Mouse (Mus musculus): ENCODE data around the gene Shisa5.

Shisa5 gene

GRCm38 (mm10) chr9:109021428-109021827 lies 16.9 kb upstream of the Shisa5 start:
- no peak for DNase-seq (ENCODE audit: low read depth in 2 of 2, low spot score in 2 of 2)

GRCm38 (mm10) chr9:109022866-109023685 lies 15.3 kb upstream of the Shisa5 start:
- DNase-seq (ENCODE audit: low read depth in 2 of 2, low spot score in 2 of 2) = no peak

- no peak for DNase-seq (ENCODE audit: low read depth in 2 of 2, low spot score in 2 of 2)
Measured at GRCm38 (mm10) chr9:109027521-109027920, 10.8 kb upstream of the Shisa5 start.

- no peak for DNase-seq (ENCODE audit: low read depth in 2 of 2, low spot score in 2 of 2)
Measured at GRCm38 (mm10) chr9:109028421-109028820, 9.9 kb upstream of the Shisa5 start.

- no peak for DNase-seq (ENCODE audit: low read depth in 2 of 2, low spot score in 2 of 2)
Measured at GRCm38 (mm10) chr9:109028919-109029318, 9.4 kb upstream of the Shisa5 start.

- no peak for DNase-seq (ENCODE audit: low read depth in 2 of 2, low spot score in 2 of 2)
Measured at GRCm38 (mm10) chr9:109030312-109030711, 8.1 kb upstream of the Shisa5 start.

GRCm38 (mm10) chr9:109031001-109031400 lies 7.4 kb upstream of the Shisa5 start:
- no peak for DNase-seq (ENCODE audit: low read depth in 2 of 2, low spot score in 2 of 2)

- DNase-seq (ENCODE audit: low read depth in 2 of 2, low spot score in 2 of 2) = no peak
Measured at GRCm38 (mm10) chr9:109031686-109032085, 6.7 kb upstream of the Shisa5 start.

GRCm38 (mm10) chr9:109032435-109032834 lies 5.9 kb upstream of the Shisa5 start:
- DNase-seq (ENCODE audit: low read depth in 2 of 2, low spot score in 2 of 2) = no peak

- no peak for DNase-seq (ENCODE audit: low read depth in 2 of 2, low spot score in 2 of 2)
Measured at GRCm38 (mm10) chr9:109038901-109039364, 568 bp downstream of the Shisa5 start.

GRCm38 (mm10) chr9:109039681-109040080 lies 1.3 kb downstream of the Shisa5 start:
- DNase-seq (ENCODE audit: low read depth in 2 of 2, low spot score in 2 of 2) = no peak

GRCm38 (mm10) chr9:109040216-109040615 lies 1.9 kb downstream of the Shisa5 start:
- DNase-seq (ENCODE audit: low read depth in 2 of 2, low spot score in 2 of 2) = no peak

- DNase-seq (ENCODE audit: low read depth in 2 of 2, low spot score in 2 of 2) = no peak
Measured at GRCm38 (mm10) chr9:109040906-109041305, 2.5 kb downstream of the Shisa5 start.

GRCm38 (mm10) chr9:109041351-109041750 lies 3.0 kb downstream of the Shisa5 start:
- DNase-seq (ENCODE audit: low read depth in 2 of 2, low spot score in 2 of 2) = no peak

- DNase-seq (ENCODE audit: low read depth in 2 of 2, low spot score in 2 of 2) = peak; percentile 83 to 87
Measured at GRCm38 (mm10) chr9:109046306-109046705, 7.9 kb downstream of the Shisa5 start.

- DNase-seq (ENCODE audit: low read depth in 2 of 2, low spot score in 2 of 2) = no peak
Measured at GRCm38 (mm10) chr9:109049316-109049715, 11.0 kb downstream of the Shisa5 start.

- DNase-seq (ENCODE audit: low read depth in 2 of 2, low spot score in 2 of 2) = no peak
Measured at GRCm38 (mm10) chr9:109049996-109050673, 11.8 kb downstream of the Shisa5 start.

GRCm38 (mm10) chr9:109050674-109050997 lies 12.3 kb downstream of the Shisa5 start:
- DNase-seq (ENCODE audit: low read depth in 2 of 2, low spot score in 2 of 2) = no peak

GRCm38 (mm10) chr9:109051011-109051501 lies 12.7 kb downstream of the Shisa5 start:
- DNase-seq (ENCODE audit: low read depth in 2 of 2, low spot score in 2 of 2) = peak; percentile 77 to 80

- DNase-seq (ENCODE audit: low read depth in 2 of 2, low spot score in 2 of 2) = peak; percentile 76 to 80
Measured at GRCm38 (mm10) chr9:109051651-109052489, 13.5 kb downstream of the Shisa5 start.

- peak; percentile 52 to 66 for DNase-seq (ENCODE audit: low read depth in 2 of 2, low spot score in 2 of 2)
Measured at GRCm38 (mm10) chr9:109052490-109053260, 14.3 kb downstream of the Shisa5 start.

Measured in CD8-positive naive resting alpha-beta T cell, adult 2 months (primary cell).